9 mouse cellular contexts compared by ENCODE assay signal in the genomic region with DNA sequence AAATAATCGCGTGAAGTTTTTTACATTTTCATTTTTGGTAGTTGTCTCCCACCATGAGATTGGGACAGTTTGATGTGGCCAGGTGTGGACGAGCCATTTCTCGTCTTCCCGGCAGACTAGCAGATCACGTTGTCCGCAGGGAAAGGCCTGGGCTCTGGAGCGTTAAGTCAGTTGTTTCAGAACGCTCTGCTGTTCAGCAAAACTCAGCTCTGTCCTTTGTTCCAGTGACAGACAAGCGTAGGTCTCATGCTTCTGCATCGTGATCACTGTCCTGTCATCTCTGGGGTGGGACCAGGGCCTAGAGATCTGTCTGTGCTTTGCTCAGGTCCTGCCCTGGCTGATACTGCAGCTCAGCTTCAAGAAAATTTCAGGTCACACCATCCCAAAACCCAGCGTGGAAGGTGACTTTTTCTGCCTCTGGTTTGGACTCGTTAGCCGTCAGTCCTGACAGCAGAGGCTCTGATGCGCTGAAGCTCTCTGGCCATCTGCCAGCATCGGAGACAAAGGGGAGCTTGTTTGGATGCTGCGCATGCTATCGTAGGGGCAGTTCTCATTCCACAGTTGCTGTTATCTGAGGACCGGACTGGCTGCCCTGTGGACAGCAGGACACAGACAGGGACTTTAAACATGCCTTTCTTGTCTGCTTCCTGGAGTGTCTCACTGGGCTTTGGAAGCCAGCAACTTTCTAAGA. TPM values are rescaled to one million over a fixed set of nuclear protein-coding genes. Genes with fewer than 3 reads are reported as not detected.
DNase-seq lines count a peak whose midpoint lies in the region; ATAC-seq lines count a peak whose summit lies in the region.
"Had no signal": no experiment of that assay in that cellular context is flagged by ENCODE, and none has a peak within 500 bp of the region (broad histone marks: within the 10 kb centered on the region; RNA-seq: fewer than 3 reads in every experiment).

No protein-coding gene starts in this region.

- ATAC-seq in forebrain, embryonic 15.5 days (replicated peaks): peak; percentile 87
- ATAC-seq in hindbrain, embryonic 11.5 days (ENCODE audit: low FRiP score): peak; percentile 84
- no peak for ATAC-seq in lung, embryonic 15.5 days (ENCODE audit: borderline replicate concordance, extremely low read depth, low FRiP score, low TSS enrichment)

- peaks cover 7% of the 10 kb centered on the region for H3K36me3 ChIP-seq in forebrain, embryonic 15.5 days
- 0 out of 2 replicates have a peak, but pooled peaks cover 3% of the 10 kb centered on the region for H3K36me3 ChIP-seq in hindbrain, embryonic 11.5 days (ENCODE audit: control insufficient read depth, insufficient read depth, low read length)
- H3K36me3 ChIP-seq in lung, embryonic 15.5 days: peaks cover 25% of the 10 kb centered on the region

- peak; percentile 58 for DNase-seq in right cerebral cortex, adult 18-20 months
- DNase-seq in right cerebral cortex, postnatal 36 days (ENCODE audit: low spot score in 2 of 2): no peak
- DNase-seq in hindbrain, embryonic 11.5 days (ENCODE audit: low spot score): peak; percentile 75
- DNase-seq in retina, postnatal 7 days (ENCODE audit: low read depth, low spot score): peak; percentile 46
- no peak for DNase-seq in adrenal gland, adult 8-10 months
- no peak for DNase-seq in adrenal gland, postnatal 25 days

- H3K4me2 ChIP-seq in forebrain, embryonic 15.5 days (replicated peaks): peak overlapping the region; percentile 4; the same call in 1 of the 2 replicates
- no peak overlapping the region for H3K4me2 ChIP-seq in hindbrain, embryonic 11.5 days (replicated peaks; ENCODE audit: low read depth, low read length)
- H3K4me2 ChIP-seq in lung, embryonic 15.5 days: no peak overlapping the region

- peak overlapping the region; percentile 64 for H3K27ac ChIP-seq in forebrain, embryonic 15.5 days (replicated peaks)
- peak overlapping the region; percentile 51 for H3K27ac ChIP-seq in hindbrain, embryonic 11.5 days (ENCODE audit: low read depth, low read length)
- peak overlapping the region; percentile 7; the same call in 1 of the 2 replicates for H3K27ac ChIP-seq in lung, embryonic 15.5 days

- WGBS in forebrain, embryonic 15.5 days: 29% methylated on average over 19 of the region's 19 CpGs
- 47% methylated on average over 19 of the region's 19 CpGs for WGBS in hindbrain, embryonic 11.5 days
- 55% methylated on average over 19 of the region's 19 CpGs for WGBS in lung, embryonic 15.5 days

- H3K4me3 ChIP-seq in forebrain, embryonic 15.5 days: no peak overlapping the region
- no peak overlapping the region for H3K4me3 ChIP-seq in hindbrain, embryonic 11.5 days (ENCODE audit: low read depth, low read length)
- H3K4me3 ChIP-seq in lung, embryonic 15.5 days: no peak overlapping the region

- peak overlapping the region; percentile 23; the same call in 1 of the 2 replicates for H3K9ac ChIP-seq in forebrain, embryonic 15.5 days (replicated peaks)
- no peak overlapping the region; the same call in 1 of the 2 replicates for H3K9ac ChIP-seq in hindbrain, embryonic 11.5 days (ENCODE audit: low read depth, low read length)
- no peak overlapping the region for H3K9ac ChIP-seq in lung, embryonic 15.5 days

- H3K9me3 ChIP-seq in forebrain, embryonic 15.5 days: no peaks in the 10 kb centered on the region
- H3K9me3 ChIP-seq in hindbrain, embryonic 11.5 days (ENCODE audit: control insufficient read depth, low read length): no peaks in the 10 kb centered on the region
- no peaks in the 10 kb centered on the region for H3K9me3 ChIP-seq in lung, embryonic 15.5 days

- no peaks in the 10 kb centered on the region for H3K27me3 ChIP-seq in forebrain, embryonic 15.5 days
- no peaks in the 10 kb centered on the region for H3K27me3 ChIP-seq in hindbrain, embryonic 11.5 days (ENCODE audit: control insufficient read depth, insufficient read depth, low read length)
- H3K27me3 ChIP-seq in lung, embryonic 15.5 days: no peaks in the 10 kb centered on the region

- peaks cover 10% of the 10 kb centered on the region for H3K4me1 ChIP-seq in forebrain, embryonic 15.5 days
- no peaks in the 10 kb centered on the region; the same call in 1 of the 2 replicates for H3K4me1 ChIP-seq in hindbrain, embryonic 11.5 days (replicated peaks; ENCODE audit: control insufficient read depth, insufficient read depth, low read length)
- H3K4me1 ChIP-seq in lung, embryonic 15.5 days: peaks cover 63% of the 10 kb centered on the region

RNA-seq across cellular contexts. Expression of gene Synm, which starts 45.6 kb away (rescaled TPM):
- 3.8 and 4.5 TPM in 2 replicates for polyA plus RNA-seq in forebrain, embryonic 15.5 days (2015; fragmentation: Nextera tagmentation; extraction: Ambion mirVana)
- polyA plus RNA-seq in hindbrain, embryonic 11.5 days (2014; fragmentation: Nextera tagmentation; extraction: Ambion mirVana): 2.3 and 2.4 TPM in 2 replicates
- polyA plus RNA-seq in lung, embryonic 15.5 days (2015; fragmentation: Nextera tagmentation; extraction: Ambion mirVana): 9.7 and 12.7 TPM in 2 replicates
- total RNA-seq in adrenal gland, adult 8-10 months (2022): 10 to 100 TPM; 10.1 to 18.0 (median 12.0) TPM
- total RNA-seq in adrenal gland, postnatal 25 days (2021): 22.7 and 30.0 TPM in 2 replicates
- total RNA-seq: neutrophil, adult 5-6 weeks had no signal

Comparison
In these comparisons a context has a peak if more than half of its experiments do, and no peak if none do; other contexts are left out.
1. DNase-seq: peak in right cerebral cortex, adult 18-20 months (single experiment), hindbrain, embryonic 11.5 days (single experiment) and retina, postnatal 7 days (single experiment); none in right cerebral cortex, postnatal 36 days (0 of 2), adrenal gland, adult 8-10 months (single experiment) and adrenal gland, postnatal 25 days (single experiment).
2. H3K27ac ChIP-seq: peak in every context shown above with its lines; median percentile 64 in forebrain, embryonic 15.5 days; 51 in hindbrain, embryonic 11.5 days; 7 in lung, embryonic 15.5 days.